Mouse (Mus musculus): ENCODE measurements around the gene Cln6. TPM values are rescaled to one million over a fixed set of nuclear protein-coding genes. Genes with fewer than 3 reads are reported as not detected.

Gene Cln6
- polyA plus RNA-seq, 1 experiment from 2014 or later: 7.9 TPM

GRCm38 (mm10) chr9:62839172-62839770 is 686 bp downstream of the Cln6 start:
- peak overlapping the region; percentile 72 for H3K27ac ChIP-seq (ENCODE audit: low read depth, low read length)
- no peak for DNase-seq (ENCODE audit: low spot score)

GRCm38 (mm10) chr9:62843356-62844024 is 4.9 kb downstream of the Cln6 start:
- 84% methylated on average over 10 of the region's 10 CpGs for whole genome bisulfite sequencing
- Histone ChIP-seq H3K27ac (ENCODE audit: low read depth, low read length) (no peak overlapping the region), H3K36me3 (ENCODE audit: control insufficient read depth, insufficient read depth, low read length) (no peaks in the 10 kb centered on the region), H3K4me1 (replicated peaks; ENCODE audit: control insufficient read depth, insufficient read depth, low read length) (peaks cover 6% of the 10 kb centered on the region; the same call in 1 of the 2 replicates), H3K27me3 (ENCODE audit: control insufficient read depth, insufficient read depth, low read length) (no peaks in the 10 kb centered on the region), H3K9ac (ENCODE audit: low read depth, low read length) (no peak overlapping the region), H3K4me2 (replicated peaks; ENCODE audit: low read depth, low read length) (no peak overlapping the region), H3K4me3 (ENCODE audit: low read depth, low read length) (no peak overlapping the region), H3K9me3 (ENCODE audit: control insufficient read depth, low read length) (no peaks in the 10 kb centered on the region)
- ATAC-seq (ENCODE audit: low FRiP score): no peak
- DNase-seq (ENCODE audit: low spot score): no peak

More at GRCm38 (mm10) chr9:62839172-62839770, 686 bp downstream of the Cln6 start:
- peak; percentile 14 for ATAC-seq (ENCODE audit: low FRiP score)
- Histone ChIP-seq H3K9me3 (ENCODE audit: control insufficient read depth, low read length) (no peaks in the 10 kb centered on the region), H3K4me3 (ENCODE audit: low read depth, low read length) (peak overlapping the region; percentile 53), H3K9ac (ENCODE audit: low read depth, low read length) (peak overlapping the region; percentile 77), H3K4me1 (replicated peaks; ENCODE audit: control insufficient read depth, insufficient read depth, low read length) (peaks cover 6% of the 10 kb centered on the region; the same call in 1 of the 2 replicates), H3K4me2 (replicated peaks; ENCODE audit: low read depth, low read length) (peak overlapping the region; percentile 74), H3K27me3 (ENCODE audit: control insufficient read depth, insufficient read depth, low read length) (no peaks in the 10 kb centered on the region), H3K36me3 (ENCODE audit: control insufficient read depth, insufficient read depth, low read length) (no peaks in the 10 kb centered on the region)
- WGBS: 18% methylated on average over 14 of the region's 14 CpGs

- no peak for DNase-seq (ENCODE audit: low spot score)
- H3K27ac ChIP-seq (ENCODE audit: low read depth, low read length): no peak overlapping the region
- H3K9me3 ChIP-seq (ENCODE audit: control insufficient read depth, low read length): no peaks in the 10 kb centered on the region
- H3K4me1 ChIP-seq (replicated peaks; ENCODE audit: control insufficient read depth, insufficient read depth, low read length): peaks cover 3% of the 10 kb centered on the region; the same call in 1 of the 2 replicates
- H3K9ac ChIP-seq (ENCODE audit: low read depth, low read length): no peak overlapping the region
- H3K4me2 ChIP-seq (replicated peaks; ENCODE audit: low read depth, low read length): no peak overlapping the region
- H3K36me3 ChIP-seq (ENCODE audit: control insufficient read depth, insufficient read depth, low read length): no peaks in the 10 kb centered on the region
- H3K27me3 ChIP-seq (ENCODE audit: control insufficient read depth, insufficient read depth, low read length): no peaks in the 10 kb centered on the region
- H3K4me3 ChIP-seq (ENCODE audit: low read depth, low read length): no peak overlapping the region
- 96% methylated on average over 5 of the region's 5 CpGs for WGBS
- ATAC-seq (ENCODE audit: low FRiP score): no peak
These were observed 5.9 kb downstream of the Cln6 start for GRCm38 (mm10) chr9:62844461-62844860.

- H3K9me3 ChIP-seq (ENCODE audit: control insufficient read depth, low read length): no peaks in the 10 kb centered on the region
- DNase-seq (ENCODE audit: low spot score) (peak; percentile 95), ATAC-seq (ENCODE audit: low FRiP score) (0 out of 2 replicates have a peak, but pooled peaks have one; percentile 35)
- no peaks in the 10 kb centered on the region for H3K36me3 ChIP-seq (ENCODE audit: control insufficient read depth, insufficient read depth, low read length)
- no peak overlapping the region for H3K4me3 ChIP-seq (ENCODE audit: low read depth, low read length)
- H3K27me3 ChIP-seq (ENCODE audit: control insufficient read depth, insufficient read depth, low read length): no peaks in the 10 kb centered on the region
- no peaks in the 10 kb centered on the region for H3K4me1 ChIP-seq (replicated peaks; ENCODE audit: control insufficient read depth, insufficient read depth, low read length)
- no peak overlapping the region for H3K27ac ChIP-seq (ENCODE audit: low read depth, low read length)
- no peak overlapping the region for H3K9ac ChIP-seq (ENCODE audit: low read depth, low read length)
- 7% methylated on average over 3 of the region's 3 CpGs for WGBS
- no peak overlapping the region for H3K4me2 ChIP-seq (replicated peaks; ENCODE audit: low read depth, low read length)
These were observed 9.1 kb downstream of the Cln6 start for GRCm38 (mm10) chr9:62847694-62848093.

GRCm38 (mm10) chr9:62848641-62849040 is 10.1 kb downstream of the Cln6 start:
- DNase-seq (ENCODE audit: low spot score) (no peak), ATAC-seq (ENCODE audit: low FRiP score) (no peak)
- H3K27me3 ChIP-seq (ENCODE audit: control insufficient read depth, insufficient read depth, low read length): no peaks in the 10 kb centered on the region
- no peaks in the 10 kb centered on the region for H3K4me1 ChIP-seq (replicated peaks; ENCODE audit: control insufficient read depth, insufficient read depth, low read length)
- H3K4me3 ChIP-seq (ENCODE audit: low read depth, low read length): no peak overlapping the region
- no peak overlapping the region for H3K27ac ChIP-seq (ENCODE audit: low read depth, low read length)
- H3K9me3 ChIP-seq (ENCODE audit: control insufficient read depth, low read length): no peaks in the 10 kb centered on the region
- no peak overlapping the region for H3K9ac ChIP-seq (ENCODE audit: low read depth, low read length)
- no peaks in the 10 kb centered on the region for H3K36me3 ChIP-seq (ENCODE audit: control insufficient read depth, insufficient read depth, low read length)
- H3K4me2 ChIP-seq (replicated peaks; ENCODE audit: low read depth, low read length): no peak overlapping the region
- 78% methylated on average over 3 of the region's 3 CpGs for WGBS

- no peaks in the 10 kb centered on the region for H3K36me3 ChIP-seq (ENCODE audit: control insufficient read depth, insufficient read depth, low read length)
- no peak overlapping the region for H3K4me3 ChIP-seq (ENCODE audit: low read depth, low read length)
- no peaks in the 10 kb centered on the region for H3K27me3 ChIP-seq (ENCODE audit: control insufficient read depth, insufficient read depth, low read length)
- H3K27ac ChIP-seq (ENCODE audit: low read depth, low read length): no peak overlapping the region
- H3K9ac ChIP-seq (ENCODE audit: low read depth, low read length): no peak overlapping the region
- no peak overlapping the region for H3K4me2 ChIP-seq (replicated peaks; ENCODE audit: low read depth, low read length)
- H3K9me3 ChIP-seq (ENCODE audit: control insufficient read depth, low read length): no peaks in the 10 kb centered on the region
- 60% methylated on average over 2 of the region's 2 CpGs for WGBS
- H3K4me1 ChIP-seq (replicated peaks; ENCODE audit: control insufficient read depth, insufficient read depth, low read length): peaks cover 3% of the 10 kb centered on the region; the same call in 1 of the 2 replicates
- DNase-seq (ENCODE audit: low spot score): no peak
- ATAC-seq (ENCODE audit: low FRiP score): no peak
These were observed 13.0 kb downstream of the Cln6 start for GRCm38 (mm10) chr9:62851571-62851970.

- ATAC-seq (ENCODE audit: low FRiP score) (no peak), DNase-seq (ENCODE audit: low spot score) (no peak)
- H3K36me3 ChIP-seq (ENCODE audit: control insufficient read depth, insufficient read depth, low read length): no peaks in the 10 kb centered on the region
- no peaks in the 10 kb centered on the region for H3K27me3 ChIP-seq (ENCODE audit: control insufficient read depth, insufficient read depth, low read length)
- no peak overlapping the region for H3K27ac ChIP-seq (ENCODE audit: low read depth, low read length)
- peaks cover 5% of the 10 kb centered on the region; the same call in 1 of the 2 replicates for H3K4me1 ChIP-seq (replicated peaks; ENCODE audit: control insufficient read depth, insufficient read depth, low read length)
- no peak overlapping the region for H3K4me3 ChIP-seq (ENCODE audit: low read depth, low read length)
- no peak overlapping the region for H3K9ac ChIP-seq (ENCODE audit: low read depth, low read length)
- WGBS: 76% methylated on average over 4 of the region's 4 CpGs
- no peak overlapping the region for H3K4me2 ChIP-seq (replicated peaks; ENCODE audit: low read depth, low read length)
- no peaks in the 10 kb centered on the region for H3K9me3 ChIP-seq (ENCODE audit: control insufficient read depth, low read length)
These were observed 15.9 kb downstream of the Cln6 start for GRCm38 (mm10) chr9:62854483-62854882.

GRCm38 (mm10) chr9:62857216-62857615 is 18.6 kb downstream of the Cln6 start:
- DNase-seq (ENCODE audit: low spot score) (no peak), ATAC-seq (ENCODE audit: low FRiP score) (no peak)
- 81% methylated on average over 9 of the region's 9 CpGs for WGBS
- H3K4me2 ChIP-seq (replicated peaks; ENCODE audit: low read depth, low read length): no peak overlapping the region
- H3K4me1 ChIP-seq (replicated peaks; ENCODE audit: control insufficient read depth, insufficient read depth, low read length): peaks cover 5% of the 10 kb centered on the region; the same call in 1 of the 2 replicates
- H3K27me3 ChIP-seq (ENCODE audit: control insufficient read depth, insufficient read depth, low read length): no peaks in the 10 kb centered on the region
- no peak overlapping the region for H3K9ac ChIP-seq (ENCODE audit: low read depth, low read length)
- no peak overlapping the region for H3K4me3 ChIP-seq (ENCODE audit: low read depth, low read length)
- no peak overlapping the region for H3K27ac ChIP-seq (ENCODE audit: low read depth, low read length)
- H3K36me3 ChIP-seq (ENCODE audit: control insufficient read depth, insufficient read depth, low read length): no peaks in the 10 kb centered on the region
- no peaks in the 10 kb centered on the region for H3K9me3 ChIP-seq (ENCODE audit: control insufficient read depth, low read length)

All from hindbrain, embryonic 11.5 days (tissue).